Mouse (Mus musculus) olfactory bulb, adult 2 months (tissue): ENCODE measurements around the gene Fgfr2.

ENCODE experiments used
- CTCF ChIP-seq: fragments of 200-500 bp; IDR thresholded peaks from 2 replicates; pipeline ENCODE4 v1.5.1; 2012; ENCODE audit warnings: low read depth, mild to moderate bottlenecking, low read length, moderate library complexity; ENCODE audit not compliant: insufficient read depth
- POLR2A ChIP-seq: fragments of 200-500 bp; IDR thresholded peaks from 2 replicates; pipeline ENCODE4 v1.6.1; 2012; ENCODE audit warnings: mild to moderate bottlenecking, low read depth, low read length, moderate library complexity; ENCODE audit not compliant: insufficient read depth

- no peak for TF ChIP-seq CTCF
- TF ChIP-seq POLR2A, result no peak
Measured at GRCm38 (mm10) chr7:131318340-131318739, 1804.8 kb downstream of the Fgfr2 start.
